Mouse (Mus musculus): ENCODE results near the gene Pbxip1.

Gene Pbxip1

GRCm38 (mm10) chr3:89430171-89431159, 6.0 kb upstream of the Pbxip1 start, which contains the start of gene Pygo2:
TSS of gene Pygo2 (plus strand) at chr3:89430214.
- DNase-seq (ENCODE audit: low read depth, low spot score), result peak; percentile 97

- no peak for DNase-seq (ENCODE audit: low read depth, low spot score)
Observed at GRCm38 (mm10) chr3:89432606-89433005, 3.9 kb upstream of the Pbxip1 start.

GRCm38 (mm10) chr3:89434532-89434931, 2.0 kb upstream of the Pbxip1 start:
- no peak for DNase-seq (ENCODE audit: low read depth, low spot score)

GRCm38 (mm10) chr3:89435041-89435440, 1.5 kb upstream of the Pbxip1 start:
- DNase-seq (ENCODE audit: low read depth, low spot score), result no peak

GRCm38 (mm10) chr3:89437269-89437668, 763 bp downstream of the Pbxip1 start:
- peak; percentile 65 for DNase-seq (ENCODE audit: low read depth, low spot score)

- DNase-seq (ENCODE audit: low read depth, low spot score), result no peak
Observed at GRCm38 (mm10) chr3:89440691-89441090, 4.2 kb downstream of the Pbxip1 start.

DNA sequence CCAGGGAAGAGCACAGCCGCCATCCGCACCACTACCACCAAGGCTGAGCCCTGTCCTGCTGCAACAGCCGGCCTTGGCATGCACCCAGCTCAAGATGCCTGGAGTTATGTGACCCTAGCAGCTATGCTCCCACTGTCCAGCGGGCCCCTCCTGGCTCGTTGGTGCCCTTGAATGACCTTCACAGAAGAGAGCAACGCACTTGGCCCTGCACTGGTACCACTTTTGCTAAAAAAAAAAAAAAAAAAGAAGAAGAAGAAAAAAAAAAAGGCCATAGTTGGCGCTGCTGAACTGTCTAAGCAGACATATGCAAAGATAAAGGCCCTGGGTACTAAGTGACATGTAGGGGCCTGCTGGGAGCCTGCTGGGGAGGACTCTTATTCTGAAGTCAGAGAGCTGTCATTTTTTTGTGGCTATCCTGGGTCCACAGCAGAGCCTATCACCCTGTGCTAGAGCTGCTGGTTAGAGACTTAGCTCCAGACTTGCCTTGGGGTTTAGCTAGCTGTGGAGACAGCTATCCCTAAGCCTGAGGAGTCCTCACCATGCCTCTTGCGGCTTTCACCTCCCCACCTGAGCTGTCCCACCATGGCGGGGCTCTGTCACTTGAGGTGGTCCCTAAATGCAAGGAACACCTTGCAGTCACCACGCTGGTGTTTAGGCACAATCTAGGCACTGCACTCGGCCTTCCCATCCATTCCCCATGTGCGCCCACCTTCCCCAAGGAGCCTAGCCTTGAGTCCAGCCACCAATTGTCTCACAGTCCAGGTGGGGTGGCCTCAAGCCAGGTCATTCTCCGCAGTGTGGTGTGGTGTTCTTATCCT, 12.4 kb downstream of the Pbxip1 start:
- DNase-seq (ENCODE audit: low read depth, low spot score), result peak; percentile 60

GRCm38 (mm10) chr3:89449541-89449940, 13.0 kb downstream of the Pbxip1 start:
- DNase-seq (ENCODE audit: low read depth, low spot score), result peak; percentile 79

- no peak for DNase-seq (ENCODE audit: low read depth, low spot score)
Observed at GRCm38 (mm10) chr3:89451916-89452315, 15.4 kb downstream of the Pbxip1 start.

DNA sequence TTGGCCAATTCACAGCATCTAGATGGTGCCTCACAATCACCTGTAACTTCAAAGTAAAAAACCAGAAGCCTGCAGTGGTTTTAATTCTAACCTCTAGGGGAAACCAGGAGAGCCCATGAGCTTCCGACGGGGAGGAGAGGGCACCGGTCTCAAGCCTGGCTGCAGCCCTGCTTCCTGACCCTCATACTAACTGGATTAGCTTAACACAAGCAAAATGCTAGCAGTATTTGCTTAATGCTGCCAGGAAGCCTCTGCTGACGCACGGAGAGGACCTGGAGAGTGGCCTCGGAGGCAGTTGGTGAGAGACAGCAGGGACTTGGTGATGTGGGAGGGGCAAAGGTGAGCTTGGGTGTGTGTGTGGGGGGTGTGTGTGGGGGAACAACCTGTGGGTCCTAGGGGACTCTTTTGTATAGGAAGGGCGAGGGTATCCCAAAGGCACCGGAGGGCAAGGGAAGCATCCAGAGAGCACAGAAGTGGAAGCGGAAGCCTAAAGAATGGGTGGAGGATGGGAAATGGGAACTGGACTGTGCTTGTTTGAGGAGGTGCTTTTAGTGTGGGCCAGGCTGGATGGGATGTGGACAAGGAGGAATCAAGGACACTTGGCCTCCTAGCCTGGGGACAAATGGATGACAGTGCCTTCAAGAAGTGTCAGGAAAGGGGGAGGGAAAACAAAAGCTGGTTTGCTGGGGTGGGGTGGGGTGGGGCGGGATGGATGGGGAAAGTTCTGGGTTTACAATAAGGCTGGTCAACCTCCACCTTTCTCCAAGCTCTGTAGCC, 18.1 kb downstream of the Pbxip1 start, which contains the start of gene Pmvk:
Gene Pmvk (plus strand): TSS at position 141 of the 777 bp plus-strand sequence.
- no peak for DNase-seq (ENCODE audit: low read depth, low spot score)

DNA sequence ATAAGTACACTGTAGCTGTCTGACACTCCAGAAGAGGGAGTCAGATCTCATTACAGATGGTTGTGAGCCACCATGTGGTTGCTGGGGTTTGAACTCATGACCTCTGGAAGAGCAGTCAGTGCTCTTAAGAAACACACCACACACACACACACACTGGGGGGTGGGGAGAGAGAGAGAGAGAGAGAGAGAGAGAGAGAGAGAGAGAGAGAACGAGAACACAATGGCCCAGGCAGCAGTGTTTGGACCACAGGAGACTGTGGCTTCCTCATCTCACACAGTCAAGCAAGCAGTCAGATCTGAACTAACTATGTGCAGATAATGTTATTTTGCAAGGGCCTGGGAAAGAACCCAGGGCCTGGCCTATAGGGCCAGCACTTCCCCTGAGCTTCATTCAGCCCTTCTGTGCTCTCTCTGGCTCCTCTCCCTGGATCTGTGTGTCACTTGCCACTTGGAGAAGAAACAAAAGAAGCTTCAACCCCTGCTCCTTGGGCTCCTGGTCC, 19.3 kb downstream of the Pbxip1 start:
- no peak for DNase-seq (ENCODE audit: low read depth, low spot score)

GRCm38 (mm10) chr3:89456726-89457665, 20.5 kb downstream of the Pbxip1 start:
- DNase-seq (ENCODE audit: low read depth, low spot score), result peak; percentile 91

GRCm38 (mm10) chr3:89458372-89458964, 22.0 kb downstream of the Pbxip1 start:
- DNase-seq (ENCODE audit: low read depth, low spot score), result no peak

- peak; percentile 96 for DNase-seq (ENCODE audit: low read depth, low spot score)
Observed at GRCm38 (mm10) chr3:89458965-89459807, 22.7 kb downstream of the Pbxip1 start.

DNA sequence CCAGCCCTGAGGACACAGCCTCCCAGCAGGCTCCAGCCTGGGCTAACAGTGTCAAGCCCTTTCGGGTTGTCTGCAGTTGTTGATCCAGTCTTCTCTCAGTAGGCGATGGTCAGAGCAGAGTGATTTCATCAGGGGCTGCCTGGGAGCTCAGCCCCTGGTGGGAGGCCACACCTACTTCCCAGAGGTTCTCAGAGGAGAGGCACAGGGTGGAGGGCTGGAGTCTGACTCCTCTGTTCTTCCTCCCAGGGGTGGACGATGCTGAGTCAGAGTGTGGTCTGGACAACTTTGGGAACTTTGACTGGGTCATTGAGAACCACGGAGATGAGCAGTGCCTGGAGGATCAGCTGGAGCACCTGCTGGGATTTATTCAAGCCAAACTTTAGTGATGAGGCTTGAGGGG, 31.8 kb downstream of the Pbxip1 start:
- no peak for DNase-seq (ENCODE audit: low read depth, low spot score)

DNA sequence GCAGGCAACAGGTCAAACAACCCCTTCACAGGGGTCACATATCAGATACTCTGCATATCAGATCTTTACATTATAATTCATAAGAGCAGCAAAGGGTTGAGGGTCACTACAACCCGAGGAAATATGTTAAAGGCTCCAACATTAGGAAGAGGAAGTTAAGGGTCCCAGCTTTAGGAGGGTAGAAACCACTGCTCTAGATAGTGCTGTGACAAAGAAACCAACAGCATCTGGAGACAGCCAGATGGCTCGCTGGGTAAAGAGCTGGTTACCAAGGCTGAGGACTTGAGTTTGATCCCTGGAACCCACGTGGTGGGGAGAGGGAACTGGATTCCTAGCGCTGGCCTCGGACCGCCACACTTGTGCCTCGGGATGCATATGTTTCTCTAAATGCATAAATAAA, 35.8 kb downstream of the Pbxip1 start:
- DNase-seq (ENCODE audit: low read depth, low spot score), result no peak

DNA sequence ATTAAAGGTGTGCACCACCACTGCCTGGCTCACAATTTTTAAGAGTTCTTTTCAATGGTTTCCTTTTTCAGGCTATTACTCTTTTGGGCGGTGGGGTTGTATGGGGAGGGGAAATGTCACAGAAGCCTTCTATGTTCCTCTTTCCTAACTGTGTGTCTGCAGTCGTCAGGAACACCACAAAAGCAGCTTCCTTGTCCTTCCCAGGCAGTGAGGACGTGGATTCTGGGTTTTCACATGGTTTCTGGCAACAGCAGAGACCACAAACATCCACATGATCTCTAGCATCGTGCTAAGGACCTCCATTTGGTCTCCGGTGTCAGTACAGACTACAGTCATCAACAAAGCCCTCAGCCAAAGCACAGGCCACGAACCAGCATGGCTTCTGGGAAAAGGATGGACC, 37.3 kb downstream of the Pbxip1 start:
- no peak for DNase-seq (ENCODE audit: low read depth, low spot score)

DNA sequence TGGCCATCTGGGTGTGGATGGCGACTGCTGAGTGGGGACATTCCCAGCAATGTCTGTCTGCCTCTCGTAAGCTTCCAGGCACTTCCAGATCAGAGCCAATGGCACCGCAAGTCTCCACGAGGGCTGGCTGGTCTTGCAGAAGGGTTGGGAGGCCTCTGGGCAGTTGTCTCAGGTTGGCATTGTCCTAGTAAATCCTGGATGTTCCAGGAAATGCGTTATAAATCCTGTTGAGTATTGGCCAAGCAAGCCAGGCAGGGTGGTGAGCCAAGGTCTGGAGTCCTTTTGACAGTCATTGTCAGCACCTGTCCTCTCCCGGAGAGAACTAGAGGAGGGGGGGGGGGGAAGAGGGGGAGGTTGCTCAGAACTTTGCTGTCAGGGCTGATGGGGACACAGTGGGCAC, 42.5 kb downstream of the Pbxip1 start:
- no peak for DNase-seq (ENCODE audit: low read depth, low spot score)

- DNase-seq (ENCODE audit: low read depth, low spot score), result peak; percentile 82
Observed at GRCm38 (mm10) chr3:89481488-89481887, 45.0 kb downstream of the Pbxip1 start.

Data from A20 (cell line).